Mouse (Mus musculus): ENCODE measurements at regions not wholly inside any gene's neighbourhood (a gene's known extent, or its start where the extent isn't known, plus 50 kb on each side); places are given as distances from the start of the nearest gene placed in this dataset.

DNA sequence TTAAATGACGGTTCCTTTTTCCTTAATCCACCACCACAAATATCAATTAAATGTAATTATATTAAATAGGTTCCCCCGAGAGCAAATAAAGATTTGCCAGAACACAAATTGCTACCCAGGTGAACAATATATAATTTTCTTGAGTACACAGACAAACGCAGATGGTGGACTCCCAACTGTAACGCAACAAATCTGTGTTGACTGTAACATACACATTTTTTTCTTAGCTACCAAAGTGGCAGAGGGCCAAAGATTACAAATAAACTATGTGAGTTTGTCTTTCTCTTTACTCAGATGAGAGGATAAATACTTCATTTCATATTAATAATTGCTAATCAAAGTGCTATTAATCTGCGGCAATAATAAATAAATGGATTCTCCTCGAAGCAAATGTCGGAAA, 228.4 kb upstream of the Sfrp2 start:
- Histone ChIP-seq H3K27ac (replicated peaks; ENCODE audit: insufficient read depth, low read depth, low read length) (no peak overlapping the region), H3K36me3 (ENCODE audit: control insufficient read depth, insufficient read depth, low read length) (no peaks in the 10 kb centered on the region), H3K79me2 (ENCODE audit: control insufficient read depth, insufficient read depth, low read length) (no peaks in the 10 kb centered on the region), H3K4me1 (ENCODE audit: control insufficient read depth, insufficient read depth, low read length) (no peaks in the 10 kb centered on the region), H3K27me3 (ENCODE audit: control insufficient read depth, insufficient read depth, low read length) (0 out of 2 replicates have a peak, but pooled peaks cover 2% of the 10 kb centered on the region), H3K4me3 (ENCODE audit: insufficient read depth, low read depth, low read length) (no peak overlapping the region), H3K9ac (ENCODE audit: low read depth, low read length) (no peak overlapping the region)
- no peak for DNase-seq (ENCODE audit: extremely low read depth, low read depth, low spot score)
- 81% methylated on average over 7 of the region's 7 CpGs for WGBS
- TF ChIP-seq POLR2A (IDR thresholded peaks at IDR 0.05; ENCODE audit: extremely low read depth, insufficient read depth, low read length) (no peak), CTCF (IDR thresholded peaks at IDR 0.05; ENCODE audit: low read depth, low read length) (no peak)

DNA sequence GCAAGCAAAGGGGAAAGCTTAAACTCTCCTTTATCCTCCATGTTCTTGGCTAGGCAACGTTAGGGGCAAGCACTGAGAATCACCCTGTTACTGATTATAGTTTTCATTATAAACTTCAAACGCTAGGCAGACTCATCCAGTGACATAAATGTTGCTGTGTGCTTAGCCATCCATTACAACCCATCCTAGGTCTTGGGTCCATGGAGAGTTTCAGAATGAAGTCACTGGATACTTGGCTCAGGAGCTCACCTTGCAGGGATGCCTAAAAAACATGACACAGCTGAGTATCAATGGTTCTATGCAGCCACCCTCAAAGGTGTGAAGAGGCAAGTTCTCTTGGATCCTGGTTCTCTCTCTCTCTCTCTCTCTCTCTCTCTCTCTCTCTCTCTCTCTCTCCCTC, 227.2 kb upstream of the Sfrp2 start:
- no peak for TF ChIP-seq CTCF (IDR thresholded peaks at IDR 0.05; ENCODE audit: low read depth, low read length)
- no peak for TF ChIP-seq POLR2A (IDR thresholded peaks at IDR 0.05; ENCODE audit: extremely low read depth, insufficient read depth, low read length)

DNA sequence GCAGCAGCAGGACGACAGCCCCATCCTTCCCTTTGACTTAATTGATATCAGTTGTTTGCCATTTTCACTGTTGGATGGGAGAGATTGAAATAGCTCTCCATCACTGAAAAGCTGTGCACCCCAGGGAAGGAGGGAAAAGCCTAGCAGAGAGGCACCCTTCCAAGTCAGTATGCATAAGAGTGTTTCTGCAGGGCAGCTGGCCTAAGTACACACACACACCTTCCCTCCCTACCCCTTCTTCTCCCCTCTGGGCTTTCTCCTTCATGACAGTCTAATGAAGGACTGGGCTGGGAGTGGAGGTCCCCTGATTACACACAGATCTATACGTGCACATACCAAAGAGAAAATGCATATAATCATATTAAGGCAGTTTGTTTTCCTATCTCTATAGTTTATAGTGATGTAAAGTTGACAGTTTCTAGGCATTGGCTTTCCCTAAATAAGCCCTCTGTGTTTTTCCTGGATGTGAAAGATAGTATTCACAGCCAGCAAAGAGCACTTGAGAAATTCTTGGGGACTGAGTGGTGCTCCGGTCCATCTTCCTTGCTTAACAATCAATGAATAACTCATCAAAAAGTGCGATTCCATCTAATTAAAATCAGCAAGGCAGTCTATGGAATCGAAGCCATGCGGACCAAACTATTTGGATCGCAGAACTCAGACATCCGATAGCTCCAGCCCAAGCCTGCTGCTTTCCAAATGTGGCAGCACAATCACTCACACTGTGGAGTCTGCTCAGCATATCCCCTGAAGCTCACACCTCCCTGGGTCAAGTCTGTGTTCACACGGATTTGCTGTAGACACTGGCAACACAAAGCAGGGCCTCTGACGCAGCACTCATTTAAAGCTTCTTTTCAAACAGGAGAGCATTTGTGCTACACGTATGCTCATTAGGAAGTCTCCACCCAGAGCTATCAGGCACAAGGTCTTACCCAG, 224.9 kb upstream of the Sfrp2 start:
- Histone ChIP-seq H3K4me3 (ENCODE audit: insufficient read depth, low read depth, low read length) (no peak overlapping the region), H3K79me2 (ENCODE audit: control insufficient read depth, insufficient read depth, low read length) (no peaks in the 10 kb centered on the region), H3K36me3 (ENCODE audit: control insufficient read depth, insufficient read depth, low read length) (no peaks in the 10 kb centered on the region), H3K4me1 (ENCODE audit: control insufficient read depth, insufficient read depth, low read length) (no peaks in the 10 kb centered on the region), H3K9ac (ENCODE audit: low read depth, low read length) (no peak overlapping the region), H3K27me3 (ENCODE audit: control insufficient read depth, insufficient read depth, low read length) (no peaks in the 10 kb centered on the region), H3K27ac (replicated peaks; ENCODE audit: insufficient read depth, low read depth, low read length) (no peak overlapping the region)
- TF ChIP-seq CTCF (IDR thresholded peaks at IDR 0.05; ENCODE audit: low read depth, low read length) (no peak), POLR2A (IDR thresholded peaks at IDR 0.05; ENCODE audit: extremely low read depth, insufficient read depth, low read length) (no peak)
- WGBS, result 76% methylated on average over 11 of the region's 11 CpGs
- no peak for DNase-seq (ENCODE audit: extremely low read depth, low read depth, low spot score)

More for the DNA sequence above, 227.2 kb upstream of the Sfrp2 start:
- H3K27me3 ChIP-seq (ENCODE audit: control insufficient read depth, insufficient read depth, low read length), result no peaks in the 10 kb centered on the region
- DNase-seq (ENCODE audit: extremely low read depth, low read depth, low spot score), result no peak
- H3K79me2 ChIP-seq (ENCODE audit: control insufficient read depth, insufficient read depth, low read length), result no peaks in the 10 kb centered on the region
- no peaks in the 10 kb centered on the region for H3K4me1 ChIP-seq (ENCODE audit: control insufficient read depth, insufficient read depth, low read length)
- no peak overlapping the region for H3K9ac ChIP-seq (ENCODE audit: low read depth, low read length)
- H3K4me3 ChIP-seq (ENCODE audit: insufficient read depth, low read depth, low read length), result no peak overlapping the region
- H3K27ac ChIP-seq (replicated peaks; ENCODE audit: insufficient read depth, low read depth, low read length), result no peak overlapping the region
- no peaks in the 10 kb centered on the region for H3K36me3 ChIP-seq (ENCODE audit: control insufficient read depth, insufficient read depth, low read length)
- 54% methylated on average over 2 of the region's 2 CpGs for WGBS

DNA sequence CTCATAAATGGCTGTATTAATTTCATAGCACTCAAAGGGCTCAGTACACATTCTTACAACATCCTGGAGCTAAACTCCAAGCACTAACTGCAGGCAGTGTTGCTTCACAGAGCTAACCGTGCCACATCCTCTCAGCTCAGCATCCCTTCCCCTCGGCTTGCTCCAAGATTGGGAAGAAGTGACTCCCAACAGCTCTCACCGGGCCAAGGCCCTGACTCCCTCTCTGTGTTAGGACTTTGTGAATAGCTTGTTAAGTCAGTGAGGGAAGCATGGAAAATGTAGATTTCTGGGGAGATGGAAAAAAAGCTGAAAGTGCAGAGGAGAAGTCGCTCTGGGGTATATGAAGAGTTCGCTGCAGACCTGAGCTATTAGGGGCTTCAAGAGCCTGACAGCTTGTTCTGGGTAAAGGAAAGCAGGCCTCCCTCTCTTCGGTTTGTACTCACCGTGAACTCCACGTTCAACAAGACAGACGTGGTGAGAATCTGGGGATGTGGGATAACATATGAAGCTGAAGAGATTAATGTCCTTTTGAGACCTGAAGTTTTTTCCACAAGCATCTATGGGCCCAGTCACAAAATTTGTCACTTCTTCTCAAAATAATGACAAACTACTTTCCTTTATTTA, 213.5 kb upstream of the Sfrp2 start:
- DNase-seq (ENCODE audit: extremely low read depth, low read depth, low spot score), result no peak
- Histone ChIP-seq H3K79me2 (ENCODE audit: control insufficient read depth, insufficient read depth, low read length) (no peaks in the 10 kb centered on the region), H3K27me3 (ENCODE audit: control insufficient read depth, insufficient read depth, low read length) (no peaks in the 10 kb centered on the region), H3K9ac (ENCODE audit: low read depth, low read length) (no peak overlapping the region), H3K27ac (replicated peaks; ENCODE audit: insufficient read depth, low read depth, low read length) (no peak overlapping the region), H3K4me1 (ENCODE audit: control insufficient read depth, insufficient read depth, low read length) (no peaks in the 10 kb centered on the region), H3K4me3 (ENCODE audit: insufficient read depth, low read depth, low read length) (no peak overlapping the region), H3K36me3 (ENCODE audit: control insufficient read depth, insufficient read depth, low read length) (no peaks in the 10 kb centered on the region)
- TF ChIP-seq POLR2A (IDR thresholded peaks at IDR 0.05; ENCODE audit: extremely low read depth, insufficient read depth, low read length) (no peak), CTCF (IDR thresholded peaks at IDR 0.05; ENCODE audit: low read depth, low read length) (no peak)
- WGBS, result 89% methylated on average over 9 of the region's 9 CpGs

DNA sequence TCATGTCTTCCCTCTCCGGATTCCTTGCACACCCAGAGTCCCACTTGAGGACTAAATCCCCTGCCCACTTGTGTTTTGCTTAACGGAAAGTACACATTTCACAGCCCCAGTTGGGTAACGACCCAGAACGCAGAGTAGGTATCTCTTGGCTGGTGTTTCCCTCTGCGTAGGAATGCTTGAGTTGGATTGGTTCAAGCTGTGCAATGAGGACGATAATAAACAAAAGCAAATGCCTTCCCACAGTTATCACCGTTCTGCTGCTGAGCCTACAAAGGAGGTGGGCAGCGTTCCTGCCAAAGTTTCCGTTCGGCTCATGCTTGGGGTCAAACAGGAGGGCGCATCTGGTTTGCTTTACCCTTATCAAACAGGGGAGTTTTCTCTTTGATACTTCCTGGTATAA, 212.3 kb upstream of the Sfrp2 start:
- Histone ChIP-seq H3K4me3 (ENCODE audit: insufficient read depth, low read depth, low read length) (no peak overlapping the region), H3K27me3 (ENCODE audit: control insufficient read depth, insufficient read depth, low read length) (no peaks in the 10 kb centered on the region), H3K79me2 (ENCODE audit: control insufficient read depth, insufficient read depth, low read length) (no peaks in the 10 kb centered on the region), H3K9ac (ENCODE audit: low read depth, low read length) (no peak overlapping the region), H3K4me1 (ENCODE audit: control insufficient read depth, insufficient read depth, low read length) (no peaks in the 10 kb centered on the region), H3K36me3 (ENCODE audit: control insufficient read depth, insufficient read depth, low read length) (no peaks in the 10 kb centered on the region), H3K27ac (replicated peaks; ENCODE audit: insufficient read depth, low read depth, low read length) (no peak overlapping the region)
- WGBS, result 74% methylated on average over 11 of the region's 11 CpGs
- TF ChIP-seq POLR2A (IDR thresholded peaks at IDR 0.05; ENCODE audit: extremely low read depth, insufficient read depth, low read length) (no peak), CTCF (IDR thresholded peaks at IDR 0.05; ENCODE audit: low read depth, low read length) (no peak)
- DNase-seq (ENCODE audit: extremely low read depth, low read depth, low spot score), result no peak
